ENCODE assay signal across 11 mouse cellular contexts in genomic region chr17:50874067-50874466, GRCm38 (mm10).
DNase-seq lines count a peak whose midpoint lies in the region; ATAC-seq and TF ChIP-seq lines count a peak whose summit lies in the region.
"Had no signal": no experiment of that assay in that cellular context is flagged by ENCODE, and none has a peak within 500 bp of the region (broad histone marks: within the 10 kb centered on the region; RNA-seq: fewer than 3 reads in every experiment).

No protein-coding gene starts in this region.

- TF ChIP-seq POLR2A in cortical plate, adult 2 months (IDR thresholded peaks at IDR 0.05; ENCODE audit: extremely low read depth, insufficient read depth, low read length), result no peak

- no peak for DNase-seq in frontal cortex, postnatal 25 days (ENCODE audit: low spot score in 2 of 2)
- DNase-seq in lung, postnatal 0 days (ENCODE audit: low spot score), result no peak
- no peak for DNase-seq in lung, postnatal 25 days (ENCODE audit: low spot score)
- no peak for DNase-seq in right cerebral cortex, postnatal 4 days
- DNase-seq: gastrocnemius, postnatal 14 days; kidney, adult 9 months had no signal

- no peaks in the 10 kb centered on the region for H3K4me1 ChIP-seq in lung, postnatal 0 days (ENCODE audit: insufficient read depth, low read depth, low read length)
- peaks cover 2% of the 10 kb centered on the region; the same call in 1 of the 2 replicates for H3K4me1 ChIP-seq in cortical plate, adult 2 months (ENCODE audit: control insufficient read depth, insufficient read depth, low read length)
- H3K4me1 ChIP-seq in neural tube, embryonic 14.5 days (ENCODE audit: control insufficient read depth, insufficient read depth, low read length), result no peaks in the 10 kb centered on the region
- H3K4me1 ChIP-seq: embryonic facial prominence, embryonic 13.5 days; liver, embryonic 15.5 days had no signal

- no peak overlapping the region for H3K4me3 ChIP-seq in lung, postnatal 0 days (ENCODE audit: low read depth, low read length)
- H3K4me3 ChIP-seq in cortical plate, adult 2 months (ENCODE audit: insufficient read depth, low read length), result no peak overlapping the region
- no peak overlapping the region for H3K4me3 ChIP-seq in neural tube, embryonic 14.5 days (ENCODE audit: low read depth, low read length)
- H3K4me3 ChIP-seq: embryonic facial prominence, embryonic 13.5 days; liver, embryonic 15.5 days had no signal

- H3K27me3 ChIP-seq in lung, postnatal 0 days (replicated peaks; ENCODE audit: insufficient read depth, low read length), result no peaks in the 10 kb centered on the region
- no peaks in the 10 kb centered on the region for H3K27me3 ChIP-seq in neural tube, embryonic 14.5 days (ENCODE audit: control insufficient read depth, insufficient read depth, low read length)
- H3K27me3 ChIP-seq: embryonic facial prominence, embryonic 13.5 days; liver, embryonic 15.5 days had no signal

- H3K36me3 ChIP-seq in lung, postnatal 0 days (ENCODE audit: insufficient read depth, low read length), result no peaks in the 10 kb centered on the region
- no peaks in the 10 kb centered on the region for H3K36me3 ChIP-seq in neural tube, embryonic 14.5 days (ENCODE audit: control insufficient read depth, insufficient read depth, low read length)
- H3K36me3 ChIP-seq: embryonic facial prominence, embryonic 13.5 days; liver, embryonic 15.5 days had no signal

- no peak overlapping the region for H3K9ac ChIP-seq in lung, postnatal 0 days (replicated peaks; ENCODE audit: low read depth)
- no peak overlapping the region for H3K9ac ChIP-seq in neural tube, embryonic 14.5 days (replicated peaks; ENCODE audit: low read depth, low read length)
- H3K9ac ChIP-seq: embryonic facial prominence, embryonic 13.5 days; liver, embryonic 15.5 days had no signal

- H3K4me2 ChIP-seq in lung, postnatal 0 days (replicated peaks; ENCODE audit: low read depth, low read length), result no peak overlapping the region
- H3K4me2 ChIP-seq in neural tube, embryonic 14.5 days (ENCODE audit: low read depth, low read length), result no peak overlapping the region
- H3K4me2 ChIP-seq: embryonic facial prominence, embryonic 13.5 days; liver, embryonic 15.5 days had no signal

- 67% methylated on average over 7 of the region's 7 CpGs for WGBS in lung, postnatal 0 days
- WGBS in neural tube, embryonic 14.5 days, result 69% methylated on average over 7 of the region's 7 CpGs

- no peak overlapping the region for H3K27ac ChIP-seq in lung, postnatal 0 days (ENCODE audit: low read length)
- no peak overlapping the region for H3K27ac ChIP-seq in cortical plate, adult 2 months (ENCODE audit: insufficient read depth, low read length)
- H3K27ac ChIP-seq in neural tube, embryonic 14.5 days (ENCODE audit: low read depth, low read length), result no peak overlapping the region
- H3K27ac ChIP-seq: embryonic facial prominence, embryonic 13.5 days; liver, embryonic 15.5 days had no signal

- TF ChIP-seq CTCF in lung, postnatal 0 days (IDR thresholded peaks at IDR 0.05), result peak; percentile 30
- TF ChIP-seq CTCF in cortical plate, adult 2 months (IDR thresholded peaks at IDR 0.05; ENCODE audit: extremely low read depth, insufficient read depth, low read length), result peak; percentile 20; the same call in 1 of the 2 replicates

- H3K9me3 ChIP-seq in lung, postnatal 0 days (ENCODE audit: low read length), result no peaks in the 10 kb centered on the region
- no peaks in the 10 kb centered on the region for H3K9me3 ChIP-seq in neural tube, embryonic 14.5 days (ENCODE audit: control insufficient read depth, low read length)
- H3K9me3 ChIP-seq: embryonic facial prominence, embryonic 13.5 days; liver, embryonic 15.5 days had no signal

- ATAC-seq in frontal cortex, adult (ENCODE audit: low TSS enrichment), result peak; percentile 89
- no peak for ATAC-seq in lung, postnatal 0 days
- ATAC-seq in neural tube, embryonic 14.5 days (ENCODE audit: low read depth), result 0 out of 2 replicates have a peak, but pooled peaks have one; percentile 56

- no peak for TF ChIP-seq EP300 in lung, postnatal 0 days (IDR thresholded peaks at IDR 0.05)
